Mouse (Mus musculus) adrenal gland, adult 18-20 months (tissue): ENCODE measurements around the gene Ubald2. TPM values are rescaled to one million over a fixed set of nuclear protein-coding genes. Genes with fewer than 3 reads are reported as not detected.
A peak's percentile ranks its signal among the peaks of the same experiment; 100 is the strongest.
"Not testable (repeated sequence)": the region's sequence is repeated elsewhere in the genome, so short reads cannot be mapped to it uniquely, and the experiment has no call there.

Experiments used
- DNase-seq, 2 experiments: peaks; one replicate each; pipeline ENCODE4 v3.0.0; 2021 to 2022; ENCODE audit warnings: low spot score in 2 of 2
- long read RNA-seq, 2 experiments: library from polyadenylated mRNA; stranded (forward); transcript quantifications; one replicate each; pipeline ENCODE4 v2.0.0; 2021
- total RNA-seq, 2 experiments: library from RNA; stranded (reverse); gene quantifications; 1 replicate in 1 of 2; 2 replicates in 1 of 2; pipeline ENCODE4 v1.2.3; 2021

Ubald2 gene
- total RNA-seq = 10 to 100 TPM; 19.1 to 22.5 TPM
- long read RNA-seq, experiment 1, transcript Ubald2-201 (3 exons, 1,482 nt) = major isoform, 14 of 14 reads
- long read RNA-seq, experiment 1, partial matches to known transcripts = 0 of 14 reads
- long read RNA-seq, experiment 1, other reads (novel, unspliced or antisense) = 0 of 14 reads
- long read RNA-seq, experiment 2, transcript Ubald2-201 (3 exons, 1,482 nt) = major isoform, 38 of 45 reads
- long read RNA-seq, experiment 2, partial matches to known transcripts = 1 of 45 reads
- long read RNA-seq, experiment 2, other reads (novel, unspliced or antisense) = 6 of 45 reads

GRCm38 (mm10) chr11:116433356-116434286, at the start of gene Ubald2:
Ubald2 (plus strand) TSS chr11:116434094.
- peak; percentile 93 to 94 for DNase-seq

GRCm38 (mm10) chr11:116384171-116384570, 49.7 kb upstream of the Ubald2 start:
- peak in 1 of 2 experiments; percentile 25 for DNase-seq

- no peak for DNase-seq
Measured at GRCm38 (mm10) chr11:116385999-116386398, 47.9 kb upstream of the Ubald2 start.

- peak in 1 of 2 experiments; percentile 35 for DNase-seq
Measured at GRCm38 (mm10) chr11:116387086-116388071, 46.5 kb upstream of the Ubald2 start.

- DNase-seq = no peak
Measured at GRCm38 (mm10) chr11:116388841-116389480, 44.9 kb upstream of the Ubald2 start.

- no peak for DNase-seq
Measured at GRCm38 (mm10) chr11:116394769-116395168, 39.1 kb upstream of the Ubald2 start.

GRCm38 (mm10) chr11:116396276-116396933, 37.5 kb upstream of the Ubald2 start:
- DNase-seq = no peak

GRCm38 (mm10) chr11:116396934-116397330, 37.0 kb upstream of the Ubald2 start:
- DNase-seq = no peak

GRCm38 (mm10) chr11:116397517-116398347, 36.2 kb upstream of the Ubald2 start:
- DNase-seq = no peak

GRCm38 (mm10) chr11:116398348-116398677, 35.6 kb upstream of the Ubald2 start:
- DNase-seq = no peak

- DNase-seq = no peak
Measured at GRCm38 (mm10) chr11:116400560-116400959, 33.3 kb upstream of the Ubald2 start.

- no peak for DNase-seq
Measured at GRCm38 (mm10) chr11:116405601-116406000, 28.3 kb upstream of the Ubald2 start.

GRCm38 (mm10) chr11:116406231-116406728, 27.6 kb upstream of the Ubald2 start:
- DNase-seq = no peak

GRCm38 (mm10) chr11:116409008-116409407, 24.9 kb upstream of the Ubald2 start:
- no peak for DNase-seq

GRCm38 (mm10) chr11:116410415-116410814, 23.5 kb upstream of the Ubald2 start:
- not testable (repeated sequence) for DNase-seq

GRCm38 (mm10) chr11:116411582-116411981, 22.3 kb upstream of the Ubald2 start:
- no peak for DNase-seq

GRCm38 (mm10) chr11:116412028-116412827, 21.7 kb upstream of the Ubald2 start:
- DNase-seq = peak in 1 of 2 experiments; percentile 37
